Mouse (Mus musculus): ENCODE data around the gene Arhgap29. TPM values are rescaled to one million over a fixed set of nuclear protein-coding genes. Genes with fewer than 3 reads are reported as not detected.

Arhgap29 gene
- total RNA-seq, 4 experiments from 2014 or later, result 8.9 to 12.8 (median 10.7) TPM

DNA sequence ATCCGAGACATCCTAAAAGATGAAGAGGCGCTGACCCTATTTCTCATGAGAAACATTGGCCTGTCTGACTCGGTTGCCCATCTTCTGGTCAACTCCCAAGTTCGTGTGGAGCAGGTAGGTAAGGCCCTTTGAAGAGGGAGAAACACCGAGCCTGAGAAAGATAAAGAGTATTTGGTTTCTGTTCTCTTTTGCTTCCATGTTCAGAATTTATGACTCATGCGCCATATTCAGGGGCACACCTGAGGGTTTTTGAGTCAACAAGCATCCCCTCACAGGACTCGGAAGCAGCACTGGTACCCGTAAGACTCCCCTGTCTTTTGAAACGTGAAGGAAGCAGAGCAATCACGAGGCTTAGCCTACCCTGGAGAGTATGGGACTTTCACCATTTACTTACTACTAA lies 110.2 kb downstream of the Arhgap29 start:
- DNase-seq (ENCODE audit: low spot score in 2 of 2), result no peak

- no peak for DNase-seq (ENCODE audit: low spot score in 2 of 2)
These were observed 112.4 kb downstream of the Arhgap29 start for GRCm38 (mm10) chr3:122064556-122065410.

Other genes with a start within 250 kb of the Arhgap29 start
- gene F3, start 229.0 kb upstream of the Arhgap29 start, total RNA-seq (2022), result 1 to 10 TPM; 2.9 to 4.3 (median 3.6) TPM
- gene Abcd3, start 137.2 kb upstream of the Arhgap29 start, total RNA-seq (2022), result 10 to 100 TPM; 33.2 to 39.3 (median 34.6) TPM
- under 1 TPM; 0.47 to 0.99 (median 0.56) TPM for gene Abca4, start 91.9 kb downstream of the Arhgap29 start, total RNA-seq (2022)

All from gastrocnemius, adult 8-10 months (tissue).